Mouse (Mus musculus) gonadal fat pad, adult 2 months (tissue): ENCODE results near the gene Ildr2. TPM values are rescaled to one million over a fixed set of nuclear protein-coding genes. Genes with fewer than 3 reads are reported as not detected.

ENCODE experiments used
- DNase-seq: peaks from one replicate; pipeline ENCODE4 v3.0.0-alpha.2; 2012; ENCODE audit warnings: low read depth
- polyA plus RNA-seq: library from polyadenylated mRNA; depleted of rRNA; stranded (reverse); fragments of >200 nt; gene quantifications from 2 replicates; pipeline ENCODE4 v1.2.3, GENCODE M21; 2012

The Ildr2 gene
- polyA plus RNA-seq, 1 experiment: 4.1 TPM

DNA sequence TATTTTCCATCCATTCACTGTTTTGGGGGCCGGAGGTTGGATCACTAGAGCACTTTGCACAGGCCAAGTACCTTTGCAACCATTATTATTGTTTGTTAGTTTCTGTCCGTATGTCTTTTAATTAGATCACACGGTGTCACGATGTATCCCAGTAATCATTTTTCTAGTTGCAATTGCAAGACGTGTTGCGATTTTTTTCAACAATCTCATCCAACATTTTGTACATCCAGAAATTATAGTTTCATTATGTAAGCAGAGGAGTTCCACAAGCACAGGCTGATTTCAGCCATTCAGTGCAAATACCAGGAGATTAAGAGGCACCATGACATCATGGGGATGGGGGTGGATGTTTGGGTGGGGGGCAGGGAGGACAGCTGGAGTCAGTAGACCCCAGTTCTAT, 29.5 kb downstream of the Ildr2 start:
- no peak for DNase-seq

DNA sequence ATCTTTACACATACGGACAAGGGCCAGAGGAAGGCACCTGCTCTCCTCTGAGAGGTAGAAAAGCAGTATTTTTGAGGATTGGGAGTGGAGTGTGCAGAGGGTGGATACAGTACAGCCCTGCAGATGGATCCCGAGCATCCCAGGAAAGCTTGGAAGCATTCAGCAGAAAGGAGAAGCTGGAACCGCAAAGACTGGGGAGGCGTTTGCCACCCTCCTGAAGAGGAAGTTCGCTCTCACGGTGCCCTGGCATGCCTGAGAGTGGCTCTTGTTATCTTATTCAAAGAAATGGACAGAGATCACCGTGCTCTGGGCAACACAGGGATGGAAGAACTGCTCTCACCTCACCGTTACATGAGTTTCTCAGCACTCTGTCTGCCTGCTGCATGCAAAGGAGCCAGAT, 30.5 kb downstream of the Ildr2 start:
- no peak for DNase-seq

DNA sequence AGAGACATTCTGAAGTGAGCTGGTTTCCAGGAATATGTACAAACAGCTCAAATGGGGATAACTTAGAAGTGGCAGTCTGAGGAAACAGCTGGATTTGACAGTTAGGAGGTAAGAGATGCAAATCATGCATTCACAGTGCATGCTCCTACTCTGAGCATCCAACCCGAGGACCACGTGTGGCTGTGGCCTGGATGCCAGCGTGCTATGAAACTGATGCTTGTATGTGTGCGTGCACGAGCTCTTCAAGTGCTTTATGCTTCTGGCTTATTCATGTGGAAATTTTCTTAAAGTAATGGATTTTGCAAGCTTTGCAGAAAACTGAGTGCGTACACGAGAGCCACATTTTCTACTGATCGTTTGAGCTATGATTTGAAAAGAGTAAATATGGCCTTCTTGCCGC, 32.3 kb downstream of the Ildr2 start:
- no peak for DNase-seq

DNA sequence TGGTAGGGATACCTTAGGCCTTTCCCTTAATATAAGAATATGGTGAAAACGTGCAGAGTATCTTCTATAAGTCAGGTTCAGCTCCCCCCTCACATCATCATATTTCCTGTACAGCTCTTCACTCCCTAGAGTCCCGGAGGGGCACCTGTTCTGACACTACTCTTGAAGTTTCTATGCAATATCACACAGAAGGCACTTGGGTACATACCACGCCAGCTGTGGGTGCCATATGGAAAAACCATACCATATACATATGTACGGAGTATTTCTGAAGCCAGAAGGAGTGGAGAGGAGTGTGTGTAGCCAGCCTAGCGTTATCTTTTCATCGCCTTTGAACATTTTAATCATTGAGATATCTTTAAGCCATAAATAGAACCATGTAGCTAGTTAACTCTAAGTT, 36.6 kb downstream of the Ildr2 start:
- DNase-seq: no peak

DNA sequence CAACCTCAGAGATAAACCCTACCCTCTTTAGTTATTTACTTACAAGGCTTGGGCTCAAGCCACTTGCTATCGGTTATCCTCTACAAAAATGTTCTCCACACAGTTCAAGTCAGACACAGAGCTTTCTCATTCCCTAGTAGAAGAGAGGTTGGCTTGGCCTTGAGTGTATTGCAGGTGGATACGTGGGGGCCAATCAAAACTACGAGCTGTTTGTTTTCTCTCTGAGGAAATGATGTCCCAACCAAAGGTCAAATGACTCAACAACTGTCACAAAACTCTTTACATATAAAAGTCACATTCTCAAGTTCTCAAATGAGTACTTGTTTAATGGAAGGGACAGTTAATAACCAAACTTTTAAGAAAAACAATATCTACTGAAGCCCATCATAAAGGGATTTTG, 39.1 kb downstream of the Ildr2 start:
- no peak for DNase-seq

DNA sequence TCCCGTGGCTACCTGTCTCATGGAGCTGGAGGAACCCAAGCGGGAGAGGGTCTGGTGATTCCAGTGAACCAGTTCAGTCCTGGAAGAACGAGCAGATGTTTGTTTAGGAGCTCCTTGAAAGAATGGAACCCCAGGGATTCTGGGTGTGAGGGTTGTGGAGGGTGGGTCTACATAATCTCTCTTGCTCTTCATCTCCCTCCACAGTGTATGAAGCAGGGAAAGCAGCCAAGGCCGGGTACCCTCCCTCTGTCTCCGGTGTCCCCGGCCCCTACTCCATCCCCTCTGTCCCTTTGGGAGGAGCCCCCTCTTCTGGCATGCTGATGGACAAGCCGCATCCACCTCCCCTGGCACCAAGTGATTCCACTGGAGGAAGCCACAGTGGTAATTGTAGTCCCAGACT, 41.6 kb downstream of the Ildr2 start:
- no peak for DNase-seq

DNA sequence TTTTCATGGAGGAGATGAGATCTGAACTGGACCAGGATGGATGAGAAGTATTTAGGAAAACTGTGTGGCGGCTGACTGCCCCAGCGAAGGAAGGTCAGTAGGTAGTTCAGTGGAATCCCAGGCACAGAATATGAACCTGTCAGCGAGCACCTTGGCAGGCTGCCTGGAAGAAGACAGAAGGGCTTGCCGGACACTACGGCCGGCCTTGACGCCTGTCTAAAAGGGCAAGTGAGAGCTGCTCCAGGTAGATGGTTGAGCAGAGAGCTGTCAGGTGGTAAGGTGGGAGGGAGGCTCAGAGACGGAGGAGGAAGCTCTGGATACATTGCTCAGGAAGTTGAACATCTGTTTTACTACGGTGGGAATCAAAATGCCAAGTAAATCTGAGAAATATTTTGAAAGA, 42.4 kb downstream of the Ildr2 start:
- DNase-seq: no peak

DNA sequence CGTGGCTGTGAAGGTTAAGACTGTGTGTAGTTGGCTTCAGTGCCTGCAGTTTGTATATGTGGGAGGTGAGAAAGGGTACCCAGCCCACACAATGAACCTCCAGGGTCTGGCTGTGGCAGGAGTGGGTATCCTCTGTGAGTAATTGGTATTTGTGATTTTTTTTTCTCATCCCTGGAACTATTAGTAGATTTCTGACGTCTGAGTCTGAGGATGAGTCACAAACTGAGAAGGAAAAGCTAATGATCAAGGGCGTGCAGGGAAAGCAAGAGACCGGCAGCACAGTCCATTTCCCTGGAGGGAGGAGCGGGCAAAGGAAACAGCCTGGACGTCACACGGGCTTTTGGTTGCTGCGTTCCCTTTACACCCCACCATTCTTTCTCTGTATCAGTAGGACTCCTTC, 43.0 kb downstream of the Ildr2 start:
- no peak for DNase-seq

DNA sequence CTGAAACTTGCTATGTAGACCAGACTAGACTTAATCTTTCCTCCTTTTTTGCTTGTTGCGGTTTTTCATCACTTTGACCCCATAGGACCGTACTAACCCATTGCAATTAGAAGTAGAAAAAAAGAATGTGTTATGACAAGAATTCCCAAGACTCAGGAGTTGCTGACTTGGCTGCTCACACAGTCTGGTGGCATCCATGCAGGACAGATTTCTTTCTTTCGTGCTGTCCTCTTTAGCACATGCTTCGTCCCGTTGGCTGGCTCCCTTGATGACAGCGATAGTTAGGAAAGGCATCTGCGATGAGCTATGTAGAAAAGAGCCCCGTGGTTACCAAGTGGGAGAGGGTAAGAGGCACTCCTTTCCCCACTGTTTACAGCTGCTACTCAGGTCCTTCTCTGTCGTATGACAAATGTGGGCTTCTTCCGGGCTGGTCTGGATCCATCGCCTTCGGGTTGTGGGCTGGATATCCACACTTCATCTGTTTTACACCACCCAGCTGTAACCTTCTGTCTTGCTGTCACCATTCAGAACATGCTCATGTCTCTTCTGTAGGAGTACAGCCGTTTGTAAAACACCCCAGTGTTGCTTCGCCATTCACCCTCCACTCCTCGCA, 43.7 kb downstream of the Ildr2 start:
- DNase-seq: no peak

DNA sequence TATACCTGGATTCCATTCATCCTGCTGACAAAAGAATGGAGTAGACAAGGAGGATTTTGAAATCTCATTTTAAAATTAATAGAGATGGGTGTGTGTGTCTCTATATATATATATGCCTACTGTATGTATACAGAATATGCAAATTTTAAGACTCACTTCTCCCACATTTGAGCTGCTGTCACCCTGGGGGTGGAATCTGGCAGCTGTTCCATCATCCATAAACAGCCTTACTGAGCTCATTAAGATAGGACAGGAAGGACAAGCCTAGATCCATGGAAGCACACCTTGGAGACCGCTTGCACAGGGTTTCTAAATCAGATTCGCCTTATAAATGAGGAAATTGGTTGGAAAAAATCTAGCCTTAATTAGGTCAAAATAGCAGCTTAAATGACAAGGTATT, 44.9 kb downstream of the Ildr2 start:
- no peak for DNase-seq

DNA sequence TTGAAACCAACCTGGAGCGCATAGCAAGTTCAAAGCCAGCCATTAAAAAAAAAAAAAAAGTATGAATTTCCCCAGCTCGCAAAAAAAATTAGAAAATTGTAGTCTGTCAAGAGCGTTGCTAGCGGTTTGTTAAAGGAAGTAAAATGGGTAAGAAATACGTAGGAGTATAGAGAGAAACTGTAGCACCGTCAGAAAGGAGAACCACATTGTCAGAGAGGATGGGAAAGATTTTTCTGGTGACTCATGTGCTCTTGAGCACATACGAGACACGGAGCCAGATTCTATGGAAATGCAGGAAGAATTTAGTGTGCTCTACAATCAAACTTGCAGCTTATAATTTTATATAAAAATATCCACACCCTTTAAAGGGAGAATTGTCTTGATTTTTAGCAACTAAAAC, 45.9 kb downstream of the Ildr2 start:
- no peak for DNase-seq

DNA sequence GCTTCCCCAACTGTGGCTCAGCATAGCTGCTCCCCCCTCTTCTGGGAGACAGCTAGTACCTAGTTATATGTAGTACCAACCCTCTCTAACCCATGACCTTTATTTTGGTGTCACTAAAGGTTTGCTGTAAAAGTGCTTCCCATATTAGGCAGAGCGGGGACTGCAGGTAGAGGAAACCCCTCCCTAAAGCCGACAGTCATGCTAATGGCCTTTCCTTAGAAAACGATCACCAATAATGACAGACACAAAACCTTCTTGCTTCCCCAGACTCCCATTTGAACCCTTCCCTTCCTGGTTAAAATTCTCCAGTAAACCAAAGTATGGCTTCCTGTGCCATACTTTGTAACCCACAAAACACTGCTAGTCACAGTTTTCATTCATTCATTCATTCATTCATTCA, 46.6 kb downstream of the Ildr2 start:
- DNase-seq: no peak

DNA sequence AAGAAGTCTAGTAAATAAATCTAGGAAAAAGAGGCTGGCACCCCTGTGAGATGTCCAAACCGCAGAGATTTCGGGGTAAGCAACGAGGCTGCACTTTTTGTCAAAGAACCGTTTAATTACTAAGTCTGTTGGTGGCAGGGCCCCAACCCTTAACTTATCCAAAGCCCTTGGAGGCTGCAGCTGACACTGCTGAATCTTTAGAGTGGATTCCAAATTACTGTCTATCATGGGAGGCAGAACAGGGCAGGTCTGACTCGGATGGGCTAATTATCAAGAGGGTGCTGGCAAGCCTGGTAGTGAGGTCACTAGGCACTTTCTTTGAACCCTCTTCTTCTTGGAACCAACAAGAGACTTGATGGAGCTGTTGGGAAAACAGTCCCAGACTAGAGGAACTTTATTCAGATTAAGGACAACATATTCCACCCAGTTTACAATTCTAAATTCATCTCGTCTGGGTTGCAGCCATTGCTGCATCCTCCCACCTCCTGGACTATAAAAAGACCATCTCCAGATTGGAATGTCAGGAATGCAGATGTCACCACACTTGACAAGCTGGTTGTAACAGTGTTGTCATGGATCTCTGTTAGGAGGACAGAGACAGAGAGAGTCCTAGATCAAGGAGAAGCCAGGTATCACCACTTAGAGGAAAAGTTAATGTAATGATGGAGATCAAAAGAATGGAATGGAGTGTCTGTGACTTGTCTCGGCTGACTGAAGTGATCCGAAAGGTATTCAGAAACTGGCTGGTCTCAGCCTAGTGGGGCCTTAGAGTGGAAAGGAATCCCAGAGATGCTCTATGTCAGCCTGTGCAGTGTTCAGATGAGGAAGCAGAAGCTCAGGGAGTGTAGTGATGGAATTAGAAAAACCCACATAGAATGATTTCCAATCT, 50.7 kb downstream of the Ildr2 start:
- DNase-seq: no peak

DNA sequence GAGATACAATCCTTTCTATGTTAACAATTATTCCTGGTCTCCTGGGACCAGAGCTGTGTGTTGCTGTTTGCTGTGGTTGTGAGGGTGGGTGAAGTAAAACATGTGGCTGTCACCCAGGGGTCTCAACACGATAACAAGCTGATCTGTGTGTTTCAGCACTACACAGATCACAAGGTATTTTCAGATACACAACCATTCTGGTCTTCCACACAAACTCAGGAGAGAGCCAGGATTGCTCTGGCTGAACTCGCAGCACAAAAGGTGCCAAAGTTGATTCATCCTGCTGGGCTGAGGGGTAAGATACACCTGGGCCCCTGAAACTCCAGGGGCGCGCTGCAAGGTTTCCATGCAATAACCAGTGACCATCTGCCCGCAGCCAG, 54.5 kb downstream of the Ildr2 start:
- no peak for DNase-seq

DNA sequence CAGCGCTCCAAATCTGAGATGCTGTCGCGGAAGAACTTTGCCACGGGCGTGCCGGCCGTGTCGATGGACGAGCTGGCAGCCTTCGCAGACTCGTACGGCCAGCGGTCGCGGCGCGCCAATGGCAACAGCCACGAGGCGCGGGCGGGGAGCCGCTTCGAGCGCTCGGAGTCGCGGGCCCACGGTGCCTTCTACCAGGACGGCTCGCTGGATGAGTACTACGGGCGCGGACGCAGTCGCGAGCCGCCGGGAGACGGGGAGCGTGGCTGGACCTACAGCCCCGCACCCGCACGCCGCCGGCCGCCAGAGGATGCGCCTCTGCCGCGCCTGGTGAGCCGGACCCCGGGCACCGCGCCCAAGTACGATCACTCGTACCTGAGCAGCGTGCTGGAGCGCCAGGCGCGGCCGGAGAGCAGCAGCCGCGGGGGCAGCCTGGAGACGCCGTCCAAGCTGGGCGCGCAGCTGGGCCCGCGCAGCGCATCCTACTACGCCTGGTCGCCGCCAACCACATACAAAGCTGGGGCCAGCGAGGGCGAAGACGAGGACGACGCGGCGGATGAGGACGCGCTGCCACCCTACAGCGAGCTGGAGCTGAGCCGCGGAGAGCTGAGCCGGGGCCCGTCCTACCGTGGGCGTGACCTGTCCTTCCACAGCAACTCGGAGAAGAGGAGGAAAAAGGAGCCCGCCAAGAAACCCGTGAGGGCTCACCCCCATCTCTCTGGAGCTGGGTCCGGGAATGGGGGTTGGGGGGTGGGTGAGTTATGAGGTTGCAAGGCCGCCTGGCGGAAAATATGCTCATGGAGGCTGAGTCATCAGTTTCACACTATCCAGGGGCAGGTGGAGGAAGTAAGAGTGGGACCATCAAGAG, 55.1 kb downstream of the Ildr2 start:
- DNase-seq: no peak

DNA sequence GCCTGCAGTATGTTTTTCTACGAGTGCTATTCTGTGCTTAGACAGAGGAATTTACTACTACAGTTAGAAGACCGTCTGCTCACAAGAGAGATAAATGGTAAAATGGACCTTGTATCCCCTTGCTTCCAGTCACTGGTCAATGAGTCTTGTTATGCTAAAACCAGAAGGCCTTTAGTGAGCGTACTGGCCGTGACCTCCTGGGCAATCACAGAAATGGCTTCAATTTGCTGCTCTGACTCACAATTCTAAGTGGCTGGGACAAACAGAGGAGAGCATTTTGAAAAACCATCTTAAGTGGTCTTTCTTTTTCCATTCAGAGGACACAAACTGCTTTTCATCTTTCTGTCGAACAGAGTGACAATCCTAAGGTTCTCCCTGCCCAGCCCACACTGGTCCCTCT, 57.2 kb downstream of the Ildr2 start:
- DNase-seq: no peak

DNA sequence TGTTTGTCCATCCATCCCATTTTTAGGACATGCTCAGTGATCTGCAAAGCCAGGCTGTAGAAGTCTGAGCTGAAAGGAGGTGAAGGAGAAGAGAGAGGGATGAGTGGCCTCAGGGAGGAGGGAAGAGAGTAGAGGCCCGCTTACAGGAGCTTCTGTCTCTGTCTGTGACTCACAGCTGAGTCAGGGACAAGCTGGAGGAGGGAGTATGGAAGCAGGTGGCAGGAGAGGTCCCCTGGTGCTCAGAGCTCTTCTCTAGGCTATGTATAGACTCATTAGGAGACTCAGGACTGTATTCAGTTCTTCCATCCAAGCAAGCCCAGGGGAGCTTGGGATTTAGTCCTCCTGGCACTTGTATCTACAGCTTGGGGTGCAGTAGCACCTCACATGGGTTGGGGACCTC, 59.7 kb downstream of the Ildr2 start:
- DNase-seq: no peak

DNA sequence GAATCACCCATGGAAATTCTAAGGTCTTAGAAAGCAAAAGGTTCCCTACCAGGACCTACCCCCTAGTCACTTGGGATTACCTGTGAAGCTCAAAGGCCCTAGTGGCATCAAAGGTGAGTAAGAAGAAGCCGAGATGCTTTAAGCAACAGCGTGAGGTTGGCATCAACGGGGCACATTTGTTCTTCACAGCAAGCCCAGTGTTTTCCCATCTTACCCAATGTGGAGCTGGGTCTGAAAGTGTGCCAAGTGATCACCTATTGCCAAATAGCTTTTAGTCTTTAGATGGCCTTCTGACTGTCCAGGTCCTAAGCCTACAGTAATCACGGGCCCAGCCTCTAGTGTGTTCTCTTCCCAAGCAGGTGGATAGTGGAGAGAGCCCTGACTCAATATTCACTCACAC, 61.8 kb downstream of the Ildr2 start:
- DNase-seq: no peak

DNA sequence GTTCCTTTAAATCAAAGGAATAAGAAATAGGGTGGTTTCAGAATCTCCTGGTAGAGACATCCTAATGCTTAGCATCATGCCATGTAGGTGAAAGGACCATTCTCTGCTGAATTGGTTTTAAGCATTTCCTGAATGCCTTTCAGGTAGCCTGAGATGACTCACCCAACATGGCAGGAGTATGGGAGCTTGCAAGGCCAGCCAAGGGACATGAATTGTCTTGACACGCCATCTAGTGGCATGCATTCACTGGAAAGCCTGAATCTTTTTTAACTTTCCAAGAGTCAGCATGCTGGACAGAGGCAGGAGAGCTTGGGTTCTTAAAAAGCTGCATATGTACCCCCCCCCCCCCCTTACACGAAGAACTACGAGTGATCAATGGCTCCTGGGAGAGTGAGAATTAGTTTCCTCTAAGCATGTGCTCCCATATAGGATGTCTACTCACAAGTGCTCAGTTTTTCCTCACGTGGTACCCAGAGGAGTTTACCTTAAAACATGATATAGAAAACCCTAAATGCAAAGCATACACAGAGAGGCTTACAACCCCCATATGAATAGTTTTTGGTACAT, 65.3 kb downstream of the Ildr2 start:
- no peak for DNase-seq

DNA sequence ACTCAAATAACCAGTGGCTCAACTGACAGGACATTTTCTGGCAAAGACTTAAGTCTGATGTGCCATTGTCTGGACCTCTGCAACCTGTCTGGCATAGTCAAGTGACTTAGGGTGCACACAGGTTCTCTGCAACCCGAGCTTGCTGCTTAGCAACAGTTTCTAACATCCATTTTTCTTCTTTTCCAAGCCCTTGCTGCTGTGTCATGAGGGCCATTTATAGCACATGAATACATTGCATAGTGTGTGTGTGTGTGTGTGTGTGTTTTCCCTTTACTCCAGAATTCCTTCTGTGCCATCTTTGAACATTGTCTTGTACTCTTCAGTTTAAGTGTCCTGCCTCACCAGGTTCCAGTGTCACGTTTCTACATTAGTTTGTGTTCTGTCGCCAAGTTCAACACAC, 72.5 kb downstream of the Ildr2 start:
- DNase-seq: no peak

DNA sequence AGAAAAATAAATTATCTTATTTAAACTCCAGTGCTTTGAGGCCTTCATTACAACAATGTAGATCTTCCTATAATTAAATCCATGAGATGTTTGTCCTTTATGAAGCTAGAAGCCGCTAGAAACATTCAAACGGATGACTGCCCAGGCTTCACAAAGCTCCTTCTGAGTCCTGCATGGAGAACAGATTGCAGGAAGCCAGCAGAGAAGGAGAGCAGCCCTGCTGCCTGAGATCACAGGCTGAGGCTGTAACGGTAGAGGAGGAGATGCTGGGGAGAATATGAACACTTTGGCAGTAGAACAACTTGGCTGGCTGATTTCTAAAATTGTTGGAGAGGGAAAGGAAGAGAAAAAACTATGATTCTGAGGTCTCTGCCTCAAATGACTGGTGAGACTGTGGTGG, 76.8 kb downstream of the Ildr2 start:
- no peak for DNase-seq

DNA sequence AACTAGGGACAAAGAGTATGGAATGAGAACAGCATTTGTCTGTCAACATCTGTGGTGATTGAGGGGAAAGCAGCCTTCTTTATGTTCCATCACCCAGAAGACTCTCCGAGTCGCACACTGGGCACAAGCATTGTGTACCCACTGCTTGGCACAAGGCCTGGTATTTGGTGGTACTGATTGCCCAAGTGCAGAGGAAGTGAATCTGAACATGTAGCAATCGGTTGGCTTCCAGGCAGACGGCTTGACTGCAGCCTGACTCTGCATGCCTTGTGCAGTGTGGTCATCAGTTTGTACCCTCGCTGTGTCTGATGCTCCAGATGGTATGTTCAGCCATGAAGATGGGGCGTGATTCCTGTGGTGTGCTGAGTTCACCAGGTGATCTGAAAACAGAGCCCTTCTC, 85.2 kb downstream of the Ildr2 start:
- DNase-seq: no peak
